Mouse (Mus musculus) layer of hippocampus, adult 18-20 months (tissue): Measurements from ENCODE around the gene Akirin1. TPM values are rescaled to one million over a fixed set of nuclear protein-coding genes. Genes with fewer than 3 reads are reported as not detected.

Experiments
- DNase-seq, 2 experiments: peaks; one replicate each; pipeline ENCODE4 v3.0.0; 2022; ENCODE audit warnings: low spot score in 2 of 2
- long read RNA-seq: library from polyadenylated mRNA; stranded (forward); transcript quantifications from one replicate; pipeline ENCODE4 v2.0.0, GENCODE M21; 2021
- total RNA-seq, 2 experiments: library from RNA; stranded (reverse); gene quantifications; 2 replicates each; pipeline ENCODE4 v1.2.3; 2021

Akirin1 gene
- total RNA-seq: 10 to 100 TPM; 53.8 to 61.3 TPM
- long read RNA-seq, transcript Akirin1-201 (5 exons, 3,052 nt): major isoform, 206 of 209 reads
- long read RNA-seq, partial matches to known transcripts: 0 of 209 reads
- long read RNA-seq, other reads (novel, unspliced or antisense): 2 of 209 reads

- DNase-seq: peak; percentile 96 to 98
These were observed at the start of gene Akirin1 for GRCm38 (mm10) chr4:123750152-123750651. TSS of gene Akirin1 (minus strand) at chr4:123750345.

- DNase-seq: peak; percentile 83 to 84
These were observed 47.7 kb upstream of the Akirin1 start for GRCm38 (mm10) chr4:123797856-123798255.

GRCm38 (mm10) chr4:123797403-123797802 is 47.3 kb upstream of the Akirin1 start:
- DNase-seq: no peak

GRCm38 (mm10) chr4:123795057-123795456 is 44.9 kb upstream of the Akirin1 start:
- no peak for DNase-seq

- DNase-seq: no peak
These were observed 43.0 kb upstream of the Akirin1 start for GRCm38 (mm10) chr4:123793136-123793535.

GRCm38 (mm10) chr4:123792666-123793065 is 42.5 kb upstream of the Akirin1 start:
- DNase-seq: no peak

GRCm38 (mm10) chr4:123787191-123787985 is 37.2 kb upstream of the Akirin1 start, which contains the start of gene Rhbdl2:
TSS of gene Rhbdl2 (plus strand) at chr4:123787874.
- DNase-seq: peak in 1 of 2 experiments; percentile 39

GRCm38 (mm10) chr4:123768234-123768633 is 18.1 kb upstream of the Akirin1 start:
- no peak for DNase-seq

GRCm38 (mm10) chr4:123767807-123768206 is 17.7 kb upstream of the Akirin1 start:
- DNase-seq: no peak

GRCm38 (mm10) chr4:123765071-123765470 is 14.9 kb upstream of the Akirin1 start:
- DNase-seq: no peak

GRCm38 (mm10) chr4:123758306-123758705 is 8.2 kb upstream of the Akirin1 start:
- DNase-seq: peak in 1 of 2 experiments; percentile 23

GRCm38 (mm10) chr4:123750707-123751312 is 665 bp upstream of the Akirin1 start:
- DNase-seq: peak in 1 of 2 experiments; percentile 46

GRCm38 (mm10) chr4:123749484-123750130 is 538 bp downstream of the Akirin1 start:
- no peak for DNase-seq

GRCm38 (mm10) chr4:123748726-123749415 is 1.3 kb downstream of the Akirin1 start:
- DNase-seq: no peak

GRCm38 (mm10) chr4:123745221-123745775 is 4.8 kb downstream of the Akirin1 start:
- DNase-seq: no peak

GRCm38 (mm10) chr4:123742891-123743290 is 7.3 kb downstream of the Akirin1 start:
- no peak for DNase-seq

- DNase-seq: no peak
These were observed 11.4 kb downstream of the Akirin1 start for GRCm38 (mm10) chr4:123738708-123739107.

GRCm38 (mm10) chr4:123733532-123733931 is 16.6 kb downstream of the Akirin1 start:
- no peak for DNase-seq

GRCm38 (mm10) chr4:123732921-123733320 is 17.2 kb downstream of the Akirin1 start:
- DNase-seq: no peak

GRCm38 (mm10) chr4:123732163-123732910 is 17.8 kb downstream of the Akirin1 start:
- DNase-seq: no peak
